Mouse (Mus musculus) myocyte (in vitro differentiated cells): Measurements from ENCODE around the gene Ift140.

Experiments
- E2F4 ChIP-seq: IDR thresholded peaks from one replicate; pipeline ENCODE4 v1.6.1; 2011; ENCODE audit warnings: mild to moderate bottlenecking, control low read depth, moderate library complexity; ENCODE audit not compliant: insufficient read depth
- MAX ChIP-seq: IDR thresholded peaks from one replicate; pipeline ENCODE4 v1.6.1; 2011; ENCODE audit warnings: low read depth, mild to moderate bottlenecking, control low read depth
- MYOD1 ChIP-seq, 3 experiments: IDR thresholded peaks; one replicate each; pipeline ENCODE4 v1.6.1; 2011; ENCODE audit warnings: control low read depth in 2 of 3, low read depth in 2 of 3, mild to moderate bottlenecking in 2 of 3, moderate library complexity in 1 of 3; ENCODE audit not compliant: insufficient read length in 2 of 3, control insufficient read depth in 1 of 3
- MYOG ChIP-seq, 3 experiments: IDR thresholded peaks; one replicate each; pipeline ENCODE4 v1.6.1; 2011; ENCODE audit warnings: control low read depth in 2 of 3, low read depth in 2 of 3, mild to moderate bottlenecking in 2 of 3; ENCODE audit not compliant: insufficient read length in 2 of 3, control insufficient read depth in 1 of 3, insufficient read depth in 1 of 3
- POLR2A ChIP-seq: IDR thresholded peaks from one replicate; pipeline ENCODE4 v1.6.1; 2011; ENCODE audit warnings: low read depth, mild to moderate bottlenecking, control low read depth, moderate library complexity; ENCODE audit not compliant: insufficient read length
- REST ChIP-seq: IDR thresholded peaks from one replicate; pipeline ENCODE4 v1.6.1; 2011; ENCODE audit warnings: mild to moderate bottlenecking, control low read depth, moderate library complexity; ENCODE audit not compliant: insufficient read depth, insufficient read length
- TCF12 ChIP-seq: IDR thresholded peaks from one replicate; pipeline ENCODE4 v1.6.1; 2011; ENCODE audit warnings: mild to moderate bottlenecking, control low read depth; ENCODE audit not compliant: poor library complexity, insufficient read depth, severe bottlenecking

DNA sequence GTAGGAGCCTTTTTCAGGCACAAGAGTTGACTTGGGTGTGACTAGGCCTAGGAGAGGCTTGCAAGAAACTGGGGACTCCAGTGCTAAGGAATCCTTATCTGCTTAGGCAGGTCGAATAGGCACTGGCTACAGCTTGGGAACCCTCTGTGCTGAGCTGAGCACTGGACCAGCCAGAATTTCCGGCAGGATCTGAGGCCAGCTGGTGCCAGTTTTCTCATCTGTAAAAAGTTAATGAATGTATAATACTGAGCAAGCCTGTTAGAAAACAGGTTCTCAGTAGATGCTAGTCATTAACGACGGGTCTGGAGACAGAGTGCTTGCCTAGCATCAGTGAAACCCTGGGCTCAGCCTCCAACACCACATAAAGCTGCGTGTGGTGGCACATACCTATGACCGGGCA lies 119.7 kb downstream of the Ift140 start:
- TF ChIP-seq POLR2A = no peak
- TF ChIP-seq E2F4 = no peak
- no peak for TF ChIP-seq MAX
- no peak for TF ChIP-seq MYOD1 (IDR thresholded peaks at IDR 0.05; ENCODE audit: control insufficient read depth in 1 of 3, insufficient read length in 2 of 3, low read depth in 2 of 3)
- no peak for TF ChIP-seq MYOG (IDR thresholded peaks at IDR 0.05; ENCODE audit: control insufficient read depth in 1 of 3, insufficient read depth in 1 of 3, insufficient read length in 2 of 3, low read depth in 2 of 3)
- no peak for TF ChIP-seq REST
- TF ChIP-seq TCF12 = no peak
